Mouse (Mus musculus): ENCODE measurements around the gene Map3k20. TPM values are rescaled to one million over a fixed set of nuclear protein-coding genes. Genes with fewer than 3 reads are reported as not detected.

Gene Map3k20
- polyA plus RNA-seq, 1 experiment from 2014 or later = 6.1 TPM

DNA sequence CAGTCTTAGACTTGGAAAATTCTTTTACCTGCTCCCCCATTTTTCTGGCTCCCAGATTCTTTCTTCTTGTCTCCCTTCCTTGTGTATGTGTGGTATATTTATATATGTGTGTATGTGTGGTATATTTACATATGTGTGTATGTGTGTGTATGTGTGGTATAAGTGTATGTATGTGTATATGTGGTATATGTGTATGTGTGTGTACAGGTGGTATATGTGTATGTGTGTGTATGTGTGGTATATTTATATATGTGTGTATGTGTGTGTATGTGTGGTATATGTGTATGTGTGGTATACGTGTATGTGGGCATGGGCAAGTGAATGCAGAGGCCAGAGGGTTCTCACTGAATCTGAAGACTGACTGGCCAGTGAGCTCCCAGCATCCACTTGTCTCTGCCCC lies 5.7 kb downstream of the Map3k20 start:
- no peaks in the 10 kb centered on the region for H3K36me3 ChIP-seq (ENCODE audit: control insufficient read depth, insufficient read depth, low read length)
- no peaks in the 10 kb centered on the region for H3K27me3 ChIP-seq (ENCODE audit: control insufficient read depth, insufficient read depth, low read length)
- no peak for ATAC-seq (ENCODE audit: low read depth)
- WGBS = 81% methylated on average over 1 of the region's 1 CpGs
- no peak overlapping the region for H3K9ac ChIP-seq (replicated peaks; ENCODE audit: low read depth, low read length)
- no peak overlapping the region for H3K4me2 ChIP-seq (ENCODE audit: low read depth, low read length)
- H3K4me3 ChIP-seq (ENCODE audit: low read depth, low read length) = no peak overlapping the region
- H3K9me3 ChIP-seq (ENCODE audit: control insufficient read depth, low read length) = no peaks in the 10 kb centered on the region
- no peaks in the 10 kb centered on the region for H3K4me1 ChIP-seq (ENCODE audit: control insufficient read depth, insufficient read depth, low read length)
- H3K27ac ChIP-seq (ENCODE audit: low read depth, low read length) = no peak overlapping the region

DNA sequence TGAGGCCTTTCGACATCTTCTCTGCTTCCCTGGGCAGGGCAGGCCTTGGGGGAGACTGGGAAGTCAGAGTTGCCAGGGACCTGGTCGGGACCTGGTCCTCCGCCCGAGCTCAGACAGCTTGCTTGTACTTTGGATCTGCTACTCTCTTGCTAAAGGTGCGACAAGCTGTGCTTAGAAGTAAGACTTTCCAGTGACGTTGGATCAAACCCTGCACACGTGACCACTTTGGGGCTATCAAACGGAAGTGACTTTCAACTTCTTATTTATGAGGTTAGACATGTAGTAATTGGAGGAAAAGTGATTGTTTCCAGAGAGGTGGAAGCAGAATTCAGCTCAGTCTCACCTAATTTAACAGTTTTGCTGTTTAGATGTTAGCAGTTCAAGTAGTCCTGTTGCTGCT lies 7.1 kb downstream of the Map3k20 start:
- no peak overlapping the region for H3K4me3 ChIP-seq (ENCODE audit: low read depth, low read length)
- H3K36me3 ChIP-seq (ENCODE audit: control insufficient read depth, insufficient read depth, low read length) = no peaks in the 10 kb centered on the region
- no peak overlapping the region for H3K4me2 ChIP-seq (ENCODE audit: low read depth, low read length)
- no peak for ATAC-seq (ENCODE audit: low read depth)
- WGBS = 91% methylated on average over 8 of the region's 8 CpGs
- H3K4me1 ChIP-seq (ENCODE audit: control insufficient read depth, insufficient read depth, low read length) = no peaks in the 10 kb centered on the region
- H3K9ac ChIP-seq (replicated peaks; ENCODE audit: low read depth, low read length) = no peak overlapping the region
- H3K27ac ChIP-seq (ENCODE audit: low read depth, low read length) = no peak overlapping the region
- no peaks in the 10 kb centered on the region for H3K9me3 ChIP-seq (ENCODE audit: control insufficient read depth, low read length)
- no peaks in the 10 kb centered on the region for H3K27me3 ChIP-seq (ENCODE audit: control insufficient read depth, insufficient read depth, low read length)

DNA sequence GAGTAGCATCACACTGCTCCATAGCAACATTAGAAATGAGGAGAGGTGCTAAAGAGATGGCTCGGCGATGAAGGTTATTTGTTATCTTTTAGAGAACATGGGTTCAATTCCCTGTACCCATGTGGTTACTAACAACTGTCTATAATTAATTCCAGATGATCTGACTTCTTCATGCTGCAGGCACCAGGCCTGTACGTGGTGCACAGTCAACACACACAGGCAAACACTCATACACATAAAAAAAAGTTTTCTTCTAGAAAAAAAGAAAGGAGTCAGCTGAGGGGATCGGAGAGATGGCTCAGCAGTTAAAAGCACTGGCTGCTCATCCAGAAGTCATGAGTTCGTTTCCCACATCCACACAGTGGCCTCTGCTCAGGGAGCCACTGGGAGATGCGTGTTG lies 9.6 kb downstream of the Map3k20 start:
- no peaks in the 10 kb centered on the region for H3K9me3 ChIP-seq (ENCODE audit: control insufficient read depth, low read length)

DNA sequence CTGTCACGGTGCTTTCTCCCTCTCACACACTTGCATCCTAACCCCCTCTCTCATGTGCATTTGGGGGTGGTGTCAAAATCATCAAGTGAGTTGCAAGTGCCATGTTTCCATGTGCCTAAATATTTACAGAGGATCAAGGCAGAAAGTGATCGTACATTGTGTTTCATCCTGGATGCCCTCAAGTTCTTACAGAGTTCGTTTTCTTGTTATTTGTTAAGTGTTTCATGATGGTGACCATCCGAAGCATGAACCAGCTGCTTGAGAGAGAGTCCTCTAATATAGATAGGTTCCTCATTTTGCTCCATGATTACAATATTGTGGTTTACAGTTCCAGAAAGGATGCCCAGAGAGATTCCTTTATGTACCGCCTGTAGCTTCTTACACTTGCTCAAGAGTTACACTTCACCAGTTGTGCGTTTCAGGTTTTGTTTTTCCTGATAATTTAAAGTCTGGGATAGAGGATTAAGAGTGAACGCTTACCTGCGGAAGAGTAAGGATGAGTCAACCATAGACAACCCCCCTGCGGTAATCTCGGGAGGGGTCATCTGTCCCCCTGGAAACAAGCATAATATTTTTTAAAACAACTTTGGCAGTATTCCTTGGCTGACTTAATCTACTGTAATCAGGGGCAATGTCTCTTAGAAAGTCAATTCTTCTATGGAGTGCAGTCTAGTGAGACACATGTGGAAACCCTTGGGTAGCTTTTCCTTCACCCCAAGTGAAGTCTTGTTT lies 11.7 kb downstream of the Map3k20 start:
- ATAC-seq (ENCODE audit: low read depth) = no peak
- H3K4me2 ChIP-seq (ENCODE audit: low read depth, low read length) = no peak overlapping the region
- no peaks in the 10 kb centered on the region for H3K36me3 ChIP-seq (ENCODE audit: control insufficient read depth, insufficient read depth, low read length)
- no peak overlapping the region for H3K27ac ChIP-seq (ENCODE audit: low read depth, low read length)
- H3K9me3 ChIP-seq (ENCODE audit: control insufficient read depth, low read length) = no peaks in the 10 kb centered on the region
- no peaks in the 10 kb centered on the region for H3K4me1 ChIP-seq (ENCODE audit: control insufficient read depth, insufficient read depth, low read length)
- no peak overlapping the region for H3K9ac ChIP-seq (replicated peaks; ENCODE audit: low read depth, low read length)
- no peak overlapping the region for H3K4me3 ChIP-seq (ENCODE audit: low read depth, low read length)
- no peaks in the 10 kb centered on the region for H3K27me3 ChIP-seq (ENCODE audit: control insufficient read depth, insufficient read depth, low read length)
- 85% methylated on average over 10 of the region's 10 CpGs for WGBS

More for the DNA sequence above, 9.6 kb downstream of the Map3k20 start:
- Histone ChIP-seq H3K4me2 (ENCODE audit: low read depth, low read length) (no peak overlapping the region), H3K27ac (ENCODE audit: low read depth, low read length) (no peak overlapping the region), H3K9ac (replicated peaks; ENCODE audit: low read depth, low read length) (no peak overlapping the region), H3K4me3 (ENCODE audit: low read depth, low read length) (no peak overlapping the region), H3K4me1 (ENCODE audit: control insufficient read depth, insufficient read depth, low read length) (no peaks in the 10 kb centered on the region), H3K36me3 (ENCODE audit: control insufficient read depth, insufficient read depth, low read length) (no peaks in the 10 kb centered on the region), H3K27me3 (ENCODE audit: control insufficient read depth, insufficient read depth, low read length) (no peaks in the 10 kb centered on the region)
- WGBS = 86% methylated on average over 6 of the region's 6 CpGs
- no peak for ATAC-seq (ENCODE audit: low read depth)

DNA sequence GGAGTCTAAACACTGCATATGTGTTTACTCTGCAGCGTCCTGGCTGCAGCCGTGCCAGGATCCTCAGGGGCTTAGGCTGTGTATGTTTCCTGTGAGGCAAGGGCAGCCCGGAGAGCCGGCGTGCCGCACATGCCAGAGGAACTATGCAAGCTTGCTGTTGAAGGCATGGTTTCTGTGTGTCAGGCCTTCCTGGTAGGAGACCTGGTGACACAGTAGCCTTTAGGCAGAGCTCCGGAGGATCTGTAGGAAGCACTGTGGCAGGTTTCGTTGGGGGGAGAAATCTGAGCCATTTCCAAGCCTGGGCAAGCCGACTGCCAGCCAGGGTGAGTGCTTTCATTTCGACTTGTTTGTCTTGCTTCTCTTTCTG lies 12.3 kb downstream of the Map3k20 start:
- Histone ChIP-seq H3K4me2 (ENCODE audit: low read depth, low read length) (no peak overlapping the region), H3K27ac (ENCODE audit: low read depth, low read length) (no peak overlapping the region), H3K4me3 (ENCODE audit: low read depth, low read length) (no peak overlapping the region), H3K36me3 (ENCODE audit: control insufficient read depth, insufficient read depth, low read length) (no peaks in the 10 kb centered on the region), H3K9ac (replicated peaks; ENCODE audit: low read depth, low read length) (no peak overlapping the region), H3K27me3 (ENCODE audit: control insufficient read depth, insufficient read depth, low read length) (no peaks in the 10 kb centered on the region), H3K4me1 (ENCODE audit: control insufficient read depth, insufficient read depth, low read length) (no peaks in the 10 kb centered on the region), H3K9me3 (ENCODE audit: control insufficient read depth, low read length) (no peaks in the 10 kb centered on the region)
- 80% methylated on average over 10 of the region's 10 CpGs for WGBS
- ATAC-seq (ENCODE audit: low read depth) = no peak

DNA sequence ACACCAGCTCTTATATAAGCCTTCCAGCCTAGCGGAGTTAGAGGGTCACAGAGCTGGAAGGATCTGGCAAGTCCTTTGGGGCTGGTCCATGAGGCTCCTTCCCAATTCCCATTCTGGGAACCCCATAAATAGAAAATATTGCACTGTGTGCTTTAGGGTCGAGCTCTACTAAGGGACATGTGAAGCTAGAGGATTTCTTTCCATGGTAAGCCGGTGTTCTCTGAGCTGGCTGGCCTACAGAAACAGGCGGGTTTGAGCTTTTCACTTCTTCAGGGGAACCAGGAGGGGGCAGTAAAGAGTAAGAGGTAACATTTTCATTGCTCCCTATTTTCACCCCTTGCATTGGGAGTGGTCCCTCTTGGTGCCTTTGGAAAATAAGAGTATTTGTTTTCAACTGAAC lies 13.0 kb downstream of the Map3k20 start:
- Histone ChIP-seq H3K4me1 (ENCODE audit: control insufficient read depth, insufficient read depth, low read length) (no peaks in the 10 kb centered on the region), H3K36me3 (ENCODE audit: control insufficient read depth, insufficient read depth, low read length) (no peaks in the 10 kb centered on the region), H3K4me2 (ENCODE audit: low read depth, low read length) (no peak overlapping the region), H3K27me3 (ENCODE audit: control insufficient read depth, insufficient read depth, low read length) (no peaks in the 10 kb centered on the region), H3K9me3 (ENCODE audit: control insufficient read depth, low read length) (no peaks in the 10 kb centered on the region), H3K4me3 (ENCODE audit: low read depth, low read length) (no peak overlapping the region), H3K9ac (replicated peaks; ENCODE audit: low read depth, low read length) (no peak overlapping the region), H3K27ac (ENCODE audit: low read depth, low read length) (no peak overlapping the region)
- ATAC-seq (ENCODE audit: low read depth) = no peak
- 73% methylated on average over 4 of the region's 4 CpGs for WGBS

DNA sequence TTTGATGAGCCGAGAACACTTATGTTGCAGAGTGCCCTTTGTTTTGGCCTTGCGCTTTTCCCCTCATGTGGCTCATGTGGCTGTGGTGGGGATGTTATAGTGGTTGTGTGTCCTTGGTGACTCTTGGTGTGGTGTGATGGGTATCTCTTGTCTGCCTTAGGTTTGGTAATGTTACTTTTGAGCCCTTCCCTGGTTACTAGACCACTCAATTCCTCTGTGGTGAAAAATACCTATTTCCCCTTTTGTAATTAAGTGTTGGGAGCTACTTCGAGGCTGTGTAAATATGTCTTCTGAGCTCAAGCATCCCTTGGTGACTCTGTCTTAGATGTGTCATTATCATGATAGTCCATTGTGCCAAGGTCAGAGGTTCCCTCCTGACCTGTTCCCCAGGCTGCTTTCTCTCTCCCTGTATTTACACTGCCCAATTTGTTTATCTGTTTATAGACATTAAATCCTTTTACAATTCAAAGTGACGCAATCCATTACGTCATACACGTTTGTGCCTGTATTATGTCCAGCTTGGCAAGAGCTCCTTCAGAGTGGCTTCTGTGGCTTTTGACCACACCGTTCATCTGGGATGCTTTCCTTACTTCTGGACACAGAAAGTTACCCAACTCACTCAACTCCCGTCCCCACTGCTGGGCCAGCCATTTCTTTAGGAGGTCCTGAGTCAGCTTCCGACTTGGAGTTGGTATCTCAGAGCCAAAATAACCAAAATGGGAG lies 15.9 kb downstream of the Map3k20 start:
- no peaks in the 10 kb centered on the region for H3K9me3 ChIP-seq (ENCODE audit: control insufficient read depth, low read length)
- ATAC-seq (ENCODE audit: low read depth) = no peak
- no peaks in the 10 kb centered on the region for H3K27me3 ChIP-seq (ENCODE audit: control insufficient read depth, insufficient read depth, low read length)

DNA sequence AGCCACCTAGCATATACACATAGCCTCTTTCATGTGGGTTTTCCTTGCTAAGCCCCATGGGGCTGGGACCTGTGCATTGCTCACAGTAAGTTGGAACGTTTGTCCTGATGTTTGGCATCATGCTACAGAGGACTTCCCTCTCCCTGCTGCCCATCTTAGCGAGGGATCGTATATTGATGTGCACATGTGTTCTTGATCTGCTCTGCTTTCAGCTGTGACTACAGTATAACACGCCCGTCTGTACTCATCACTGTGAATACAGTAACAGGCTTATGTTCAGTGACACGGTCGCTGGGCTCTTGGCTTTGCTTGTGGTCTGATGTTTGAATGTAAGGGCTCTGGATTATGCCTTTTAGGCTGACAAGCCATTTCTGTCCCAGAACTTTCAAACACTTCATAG lies 20.3 kb downstream of the Map3k20 start:
- H3K4me3 ChIP-seq (ENCODE audit: low read depth, low read length) = no peak overlapping the region
- 95% methylated on average over 7 of the region's 7 CpGs for WGBS
- ATAC-seq (ENCODE audit: low read depth) = no peak
- H3K27me3 ChIP-seq (ENCODE audit: control insufficient read depth, insufficient read depth, low read length) = no peaks in the 10 kb centered on the region
- H3K9me3 ChIP-seq (ENCODE audit: control insufficient read depth, low read length) = no peaks in the 10 kb centered on the region
- no peak overlapping the region for H3K4me2 ChIP-seq (ENCODE audit: low read depth, low read length)
- H3K9ac ChIP-seq (replicated peaks; ENCODE audit: low read depth, low read length) = no peak overlapping the region
- H3K36me3 ChIP-seq (ENCODE audit: control insufficient read depth, insufficient read depth, low read length) = no peaks in the 10 kb centered on the region
- no peak overlapping the region for H3K27ac ChIP-seq (ENCODE audit: low read depth, low read length)
- H3K4me1 ChIP-seq (ENCODE audit: control insufficient read depth, insufficient read depth, low read length) = no peaks in the 10 kb centered on the region

More for the DNA sequence above, 15.9 kb downstream of the Map3k20 start:
- Histone ChIP-seq H3K4me2 (ENCODE audit: low read depth, low read length) (no peak overlapping the region), H3K27ac (ENCODE audit: low read depth, low read length) (no peak overlapping the region), H3K9ac (replicated peaks; ENCODE audit: low read depth, low read length) (no peak overlapping the region), H3K4me3 (ENCODE audit: low read depth, low read length) (no peak overlapping the region), H3K4me1 (ENCODE audit: control insufficient read depth, insufficient read depth, low read length) (no peaks in the 10 kb centered on the region), H3K36me3 (ENCODE audit: control insufficient read depth, insufficient read depth, low read length) (no peaks in the 10 kb centered on the region)
- 87% methylated on average over 9 of the region's 9 CpGs for WGBS

DNA sequence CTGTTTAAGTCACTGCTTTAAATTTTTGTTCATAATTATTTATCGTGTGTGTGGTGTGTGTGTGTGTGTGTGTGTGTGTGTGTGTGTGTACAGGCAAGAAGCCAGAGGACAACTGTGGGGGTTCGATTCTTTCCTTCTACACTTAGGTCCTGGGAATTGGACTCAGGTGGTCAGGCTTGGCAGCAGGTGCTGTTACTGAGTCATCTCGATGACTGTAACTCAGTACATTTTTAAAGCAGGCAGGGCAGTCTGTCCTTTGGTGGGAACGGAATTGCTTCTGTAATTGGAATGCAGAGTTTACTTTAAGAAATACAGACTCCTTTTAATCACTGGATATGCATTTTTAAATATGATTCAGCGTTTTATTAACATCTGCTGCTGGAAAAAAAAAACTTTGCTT lies 22.9 kb downstream of the Map3k20 start:
- WGBS = 84% methylated on average over 5 of the region's 5 CpGs
- H3K27me3 ChIP-seq (ENCODE audit: control insufficient read depth, insufficient read depth, low read length) = no peaks in the 10 kb centered on the region

More for the DNA sequence above, 22.9 kb downstream of the Map3k20 start:
- H3K9ac ChIP-seq (replicated peaks; ENCODE audit: low read depth, low read length) = no peak overlapping the region
- H3K4me2 ChIP-seq (ENCODE audit: low read depth, low read length) = no peak overlapping the region
- no peaks in the 10 kb centered on the region for H3K9me3 ChIP-seq (ENCODE audit: control insufficient read depth, low read length)
- H3K36me3 ChIP-seq (ENCODE audit: control insufficient read depth, insufficient read depth, low read length) = no peaks in the 10 kb centered on the region
- no peak overlapping the region for H3K27ac ChIP-seq (ENCODE audit: low read depth, low read length)
- H3K4me1 ChIP-seq (ENCODE audit: control insufficient read depth, insufficient read depth, low read length) = no peaks in the 10 kb centered on the region
- no peak for ATAC-seq (ENCODE audit: low read depth)
- no peak overlapping the region for H3K4me3 ChIP-seq (ENCODE audit: low read depth, low read length)
